Mouse (Mus musculus): ENCODE results near the gene Zdhhc18. TPM values are rescaled to one million over a fixed set of nuclear protein-coding genes. Genes with fewer than 3 reads are reported as not detected.

Gene Zdhhc18
- total and polyA plus RNA-seq, 2 experiments from 2014 or later = 1.7 to 11.4 TPM

DNA sequence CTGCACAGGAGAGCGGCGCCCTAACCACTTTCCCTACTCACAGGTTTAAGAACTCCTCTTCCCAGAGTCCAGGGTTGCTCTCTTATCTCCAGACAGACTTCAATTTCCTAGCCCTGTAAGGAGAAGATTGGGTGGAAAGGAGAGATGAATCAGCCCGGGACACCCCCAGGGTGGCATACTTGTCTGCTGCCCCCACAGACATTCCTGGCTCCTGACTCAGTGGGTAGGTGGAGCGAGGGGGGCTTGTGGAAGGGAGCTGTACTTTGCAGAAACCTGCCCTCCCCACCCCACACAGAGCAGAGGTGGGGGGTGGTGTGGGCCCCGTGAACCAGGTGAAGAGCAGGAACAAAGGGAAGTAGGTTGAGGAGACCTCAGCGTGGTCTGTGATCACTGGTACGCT lies 54.4 kb downstream of the Zdhhc18 start:
- no peaks in the 10 kb centered on the region for H3K9me3 ChIP-seq (replicated peaks; ENCODE audit: control insufficient read depth, low read length)
- H3K27ac ChIP-seq (ENCODE audit: low read depth) = no peak overlapping the region
- peaks cover 4% of the 10 kb centered on the region; the same call in 1 of the 2 replicates for H3K4me1 ChIP-seq (ENCODE audit: control insufficient read depth, insufficient read depth)
- no peak overlapping the region for H3K4me3 ChIP-seq (ENCODE audit: low read depth, low read length)
- TF ChIP-seq CTCF (IDR thresholded peaks at IDR 0.05; ENCODE audit: low read depth) = no peak
- TF ChIP-seq EP300 (IDR thresholded peaks at IDR 0.05; ENCODE audit: low read depth) = no peak
- H3K4me2 ChIP-seq (ENCODE audit: low read depth, low read length) = no peak overlapping the region
- H3K36me3 ChIP-seq (replicated peaks; ENCODE audit: control insufficient read depth, insufficient read depth, low read length) = peaks cover 13% of the 10 kb centered on the region
- WGBS = 49% methylated on average over 7 of the region's 7 CpGs
- DNase-seq (ENCODE audit: low spot score) = no peak
- peaks cover 10% of the 10 kb centered on the region for H3K27me3 ChIP-seq (ENCODE audit: control insufficient read depth, insufficient read depth, low read length)
- no peak for ATAC-seq (ENCODE audit: insufficient read depth, low read depth)
- no peak overlapping the region for H3K9ac ChIP-seq (replicated peaks; ENCODE audit: low read depth, low read length)

DNA sequence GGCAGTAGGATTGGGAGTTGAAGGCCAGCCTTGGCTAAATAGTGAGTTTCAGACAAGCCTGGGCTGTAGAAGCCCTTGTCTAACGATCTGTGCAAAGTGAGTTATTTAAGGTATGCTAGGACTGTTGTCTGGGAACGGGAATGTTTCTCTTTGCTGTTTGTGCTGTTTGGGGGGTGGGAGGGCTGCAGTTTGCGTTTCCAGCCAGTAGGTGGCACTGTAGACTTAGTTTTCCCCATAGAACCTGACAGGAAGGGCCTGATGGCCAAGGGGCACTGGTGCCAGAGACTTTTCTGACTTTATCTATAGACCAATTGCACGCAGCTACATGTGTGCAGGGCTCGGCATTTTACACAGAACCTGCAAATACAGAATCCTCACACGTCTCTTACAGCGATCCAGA lies 57.4 kb downstream of the Zdhhc18 start:
- WGBS = 23% methylated on average over 7 of the region's 7 CpGs
- Histone ChIP-seq H3K4me1 (ENCODE audit: control insufficient read depth, insufficient read depth) (no peaks in the 10 kb centered on the region), H3K9me3 (replicated peaks; ENCODE audit: control insufficient read depth, low read length) (no peaks in the 10 kb centered on the region), H3K27ac (ENCODE audit: low read depth) (no peak overlapping the region), H3K36me3 (replicated peaks; ENCODE audit: control insufficient read depth, insufficient read depth, low read length) (peaks cover 40% of the 10 kb centered on the region), H3K27me3 (ENCODE audit: control insufficient read depth, insufficient read depth, low read length) (no peaks in the 10 kb centered on the region), H3K9ac (replicated peaks; ENCODE audit: low read depth, low read length) (no peak overlapping the region), H3K4me2 (ENCODE audit: low read depth, low read length) (no peak overlapping the region), H3K4me3 (ENCODE audit: low read depth, low read length) (no peak overlapping the region)
- DNase-seq (ENCODE audit: low spot score) (peak; percentile 70), ATAC-seq (ENCODE audit: insufficient read depth, low read depth) (peak; percentile 74)
- TF ChIP-seq EP300 (IDR thresholded peaks at IDR 0.05; ENCODE audit: low read depth) (no peak), CTCF (IDR thresholded peaks at IDR 0.05; ENCODE audit: low read depth) (peak; percentile 89)

DNA sequence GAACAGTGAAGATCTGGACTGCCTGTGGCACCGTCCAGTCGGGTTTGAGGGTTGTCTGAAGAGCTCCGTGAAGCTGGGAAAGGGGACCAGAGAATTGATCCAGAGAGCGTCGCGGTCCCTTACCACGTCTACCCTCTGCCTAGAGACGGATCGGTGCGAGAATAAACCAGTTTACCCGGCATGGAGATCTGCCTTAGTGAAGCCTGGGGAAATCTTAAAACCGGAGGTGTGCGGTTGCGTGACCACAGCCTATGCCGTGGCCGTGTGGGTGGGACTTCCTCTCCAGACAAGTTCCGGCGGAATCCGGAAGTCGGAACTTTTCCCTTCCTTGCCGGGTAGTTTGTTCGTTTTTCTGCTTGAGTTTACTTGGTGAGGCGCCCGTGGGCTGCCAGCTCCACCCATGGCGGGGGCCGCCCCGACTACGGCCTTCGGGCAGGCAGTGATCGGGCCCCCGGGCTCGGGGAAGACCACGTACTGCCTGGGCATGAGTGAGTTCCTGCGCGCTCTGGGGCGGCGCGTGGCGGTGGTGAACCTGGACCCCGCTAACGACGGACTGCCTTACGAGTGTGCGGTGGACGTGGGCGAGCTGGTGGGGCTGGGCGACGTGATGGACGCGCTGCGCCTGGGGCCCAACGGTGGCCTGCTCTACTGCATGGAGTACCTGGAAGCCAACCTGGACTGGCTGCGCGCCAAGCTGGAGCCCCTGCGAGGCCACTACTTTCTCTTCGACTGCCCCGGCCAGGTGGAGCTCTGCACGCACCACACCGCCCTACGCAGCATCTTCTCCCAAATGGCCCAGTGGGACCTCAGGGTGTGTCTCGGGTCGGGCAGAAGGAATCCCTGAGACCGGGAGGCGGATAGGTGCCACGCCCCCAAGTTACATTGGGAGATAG lies 65.6 kb downstream of the Zdhhc18 start, which contains the start of gene Gpn2:
Gene Gpn2, plus strand, starts transcription at position 304 of the 893 bp plus-strand sequence.
- H3K4me3 ChIP-seq (ENCODE audit: low read depth, low read length) = peak within 1 kb of the TSS; percentile 99
- peak; percentile 85 for DNase-seq (ENCODE audit: low spot score)
- peak; percentile 90 for ATAC-seq (ENCODE audit: insufficient read depth, low read depth)
- H3K4me2 ChIP-seq (ENCODE audit: low read depth, low read length) = peak within 1 kb of the TSS; percentile 99
- TF ChIP-seq EP300 (IDR thresholded peaks at IDR 0.05; ENCODE audit: low read depth) (no peak), CTCF (IDR thresholded peaks at IDR 0.05; ENCODE audit: low read depth) (no peak)
- WGBS = 1% methylated on average over 65 of the region's 65 CpGs
- H3K9ac ChIP-seq (replicated peaks; ENCODE audit: low read depth, low read length) = peak within 1 kb of the TSS; percentile 82
- no peaks in the 10 kb centered on the region for H3K27me3 ChIP-seq (ENCODE audit: control insufficient read depth, insufficient read depth, low read length)
- H3K9me3 ChIP-seq (replicated peaks; ENCODE audit: control insufficient read depth, low read length) = no peaks in the 10 kb centered on the region
- H3K4me1 ChIP-seq (ENCODE audit: control insufficient read depth, insufficient read depth) = peaks cover 11% of the 10 kb centered on the region
- H3K27ac ChIP-seq (ENCODE audit: low read depth) = peak within 1 kb of the TSS; percentile 84
- H3K36me3 ChIP-seq (replicated peaks; ENCODE audit: control insufficient read depth, insufficient read depth, low read length) = peaks cover 54% of the 10 kb centered on the region

GRCm38 (mm10) chr4:133583690-133584058 lies 66.3 kb downstream of the Zdhhc18 start:
- WGBS = 56% methylated on average over 6 of the region's 6 CpGs
- H3K36me3 ChIP-seq (replicated peaks; ENCODE audit: control insufficient read depth, insufficient read depth, low read length) = peaks cover 54% of the 10 kb centered on the region
- H3K9ac ChIP-seq (replicated peaks; ENCODE audit: low read depth, low read length) = peak overlapping the region; percentile 82
- DNase-seq (ENCODE audit: low spot score) = no peak
- peak overlapping the region; percentile 99 for H3K4me3 ChIP-seq (ENCODE audit: low read depth, low read length)
- TF ChIP-seq EP300 (IDR thresholded peaks at IDR 0.05; ENCODE audit: low read depth) (no peak), CTCF (IDR thresholded peaks at IDR 0.05; ENCODE audit: low read depth) (no peak)
- peak overlapping the region; percentile 84 for H3K27ac ChIP-seq (ENCODE audit: low read depth)
- ATAC-seq (ENCODE audit: insufficient read depth, low read depth) = peak; percentile 18; the same call in 1 of the 2 replicates
- no peaks in the 10 kb centered on the region for H3K27me3 ChIP-seq (ENCODE audit: control insufficient read depth, insufficient read depth, low read length)
- no peaks in the 10 kb centered on the region for H3K9me3 ChIP-seq (replicated peaks; ENCODE audit: control insufficient read depth, low read length)
- H3K4me1 ChIP-seq (ENCODE audit: control insufficient read depth, insufficient read depth) = peaks cover 11% of the 10 kb centered on the region
- peak overlapping the region; percentile 99 for H3K4me2 ChIP-seq (ENCODE audit: low read depth, low read length)

- no peak overlapping the region for H3K4me3 ChIP-seq (ENCODE audit: low read depth, low read length)
- no peaks in the 10 kb centered on the region for H3K9me3 ChIP-seq (replicated peaks; ENCODE audit: control insufficient read depth, low read length)
- no peak for TF ChIP-seq CTCF (IDR thresholded peaks at IDR 0.05; ENCODE audit: low read depth)
- no peak for TF ChIP-seq EP300 (IDR thresholded peaks at IDR 0.05; ENCODE audit: low read depth)
- no peak overlapping the region for H3K27ac ChIP-seq (ENCODE audit: low read depth)
- no peaks in the 10 kb centered on the region for H3K27me3 ChIP-seq (ENCODE audit: control insufficient read depth, insufficient read depth, low read length)
- H3K9ac ChIP-seq (replicated peaks; ENCODE audit: low read depth, low read length) = no peak overlapping the region
- no peak for ATAC-seq (ENCODE audit: insufficient read depth, low read depth)
- WGBS = 80% methylated on average over 12 of the region's 12 CpGs
- no peak for DNase-seq (ENCODE audit: low spot score)
- peaks cover 44% of the 10 kb centered on the region for H3K36me3 ChIP-seq (replicated peaks; ENCODE audit: control insufficient read depth, insufficient read depth, low read length)
- H3K4me2 ChIP-seq (ENCODE audit: low read depth, low read length) = no peak overlapping the region
- peaks cover 11% of the 10 kb centered on the region; the same call in 1 of the 2 replicates for H3K4me1 ChIP-seq (ENCODE audit: control insufficient read depth, insufficient read depth)
Measured at GRCm38 (mm10) chr4:133577983-133578382, 72.0 kb downstream of the Zdhhc18 start.
